Mouse (Mus musculus): Measurements from ENCODE around the gene Lancl3.

Lancl3 gene

DNA sequence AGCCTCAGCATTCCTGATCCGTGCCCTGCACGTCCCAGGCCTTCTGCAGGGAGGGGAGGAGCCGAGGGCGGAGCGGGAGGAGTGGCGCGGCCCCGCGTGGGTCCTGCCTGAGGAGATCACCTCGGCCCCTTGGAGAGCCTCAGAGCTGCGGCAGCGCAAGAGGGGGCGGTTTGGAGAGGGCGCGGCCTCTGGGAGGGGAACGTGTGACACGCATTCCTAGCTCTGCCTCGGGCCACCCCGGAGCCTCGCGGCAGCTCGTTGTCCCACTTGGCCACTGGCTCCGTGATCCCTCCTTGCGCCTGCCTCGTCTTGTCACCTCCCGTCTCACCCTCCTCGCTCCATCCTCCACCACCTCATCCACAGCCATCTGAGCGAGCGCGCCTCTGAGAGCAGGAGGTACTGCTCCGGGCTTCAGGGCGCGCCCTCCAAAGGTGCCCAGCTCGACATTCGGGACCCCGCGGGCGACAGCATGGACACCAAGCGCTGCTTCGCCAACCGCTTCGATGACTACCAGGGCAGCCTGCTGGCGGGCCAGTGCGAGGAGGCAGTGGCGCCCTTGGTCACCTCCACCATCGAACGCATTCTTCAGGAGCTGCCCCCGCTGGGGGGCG, at the start of gene Lancl3:
Gene Lancl3, plus strand, starts transcription at position 142 of the 611 bp plus-strand sequence.
- peak; percentile 50 for DNase-seq

DNA sequence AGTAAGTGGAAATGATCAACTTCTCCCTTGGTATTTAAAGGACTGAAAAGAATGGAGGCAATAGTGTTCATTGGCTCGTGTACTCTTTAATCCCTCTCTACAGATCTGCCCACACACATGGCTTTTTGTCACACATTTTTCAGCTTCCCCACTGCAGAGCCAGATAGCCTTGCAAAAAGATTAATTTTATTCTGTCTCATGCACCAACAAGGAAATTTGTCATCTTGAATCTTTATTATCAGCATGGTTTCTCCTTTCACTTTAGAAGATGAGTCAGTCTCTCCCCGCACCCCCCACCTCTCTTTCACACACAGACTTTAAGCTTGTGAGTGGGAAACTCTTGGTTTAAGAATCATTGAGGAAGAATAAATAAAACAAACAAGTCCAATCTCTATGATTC, 20.7 kb upstream of the Lancl3 start:
- no peak for DNase-seq

DNA sequence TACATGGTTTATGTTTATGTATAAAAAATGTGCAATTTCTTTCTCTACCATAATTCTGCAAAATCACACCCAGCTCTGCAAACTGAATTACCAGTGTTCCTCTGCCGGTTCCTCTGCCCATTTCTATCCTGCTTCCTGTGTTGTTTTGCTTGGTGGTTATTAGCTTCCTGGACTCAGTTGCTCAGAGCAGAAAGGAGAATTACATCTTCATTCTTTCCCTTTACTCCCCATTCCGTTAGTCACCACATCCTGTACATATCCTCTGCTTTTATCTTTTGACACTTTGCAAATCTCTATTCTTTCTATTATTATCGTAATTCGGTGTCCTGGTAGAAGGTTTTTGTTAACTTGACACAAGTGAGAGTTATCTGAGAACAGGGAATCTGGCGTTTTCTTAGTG, 18.1 kb upstream of the Lancl3 start:
- DNase-seq, result no peak

DNA sequence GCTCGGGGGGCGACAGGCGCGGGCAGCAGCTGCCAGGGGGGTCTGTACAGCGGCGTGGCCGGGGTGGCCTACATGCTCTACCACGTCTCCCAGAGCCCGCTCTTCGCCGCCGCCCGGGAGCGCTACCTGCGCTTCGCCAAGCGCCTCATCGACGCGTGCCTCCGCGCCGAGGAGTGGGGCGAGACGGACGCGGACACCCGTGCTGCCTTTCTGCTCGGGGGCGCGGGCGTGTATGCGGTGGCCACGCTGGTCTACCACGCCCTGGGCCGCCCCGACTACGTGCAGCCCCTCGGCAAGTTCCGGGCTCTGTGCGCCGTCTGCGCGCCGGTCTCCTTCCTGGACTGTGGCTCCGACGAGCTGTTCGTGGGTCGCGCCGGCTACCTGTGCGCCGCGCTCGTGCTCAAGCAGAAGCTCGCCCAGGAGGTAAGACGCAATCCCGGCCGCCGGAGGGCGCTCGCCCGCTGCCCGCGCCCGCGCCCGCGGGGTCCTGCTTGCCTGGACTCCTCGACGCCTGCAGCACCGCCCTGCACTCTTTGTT, 747 bp downstream of the Lancl3 start:
- DNase-seq, result peak; percentile 35

DNA sequence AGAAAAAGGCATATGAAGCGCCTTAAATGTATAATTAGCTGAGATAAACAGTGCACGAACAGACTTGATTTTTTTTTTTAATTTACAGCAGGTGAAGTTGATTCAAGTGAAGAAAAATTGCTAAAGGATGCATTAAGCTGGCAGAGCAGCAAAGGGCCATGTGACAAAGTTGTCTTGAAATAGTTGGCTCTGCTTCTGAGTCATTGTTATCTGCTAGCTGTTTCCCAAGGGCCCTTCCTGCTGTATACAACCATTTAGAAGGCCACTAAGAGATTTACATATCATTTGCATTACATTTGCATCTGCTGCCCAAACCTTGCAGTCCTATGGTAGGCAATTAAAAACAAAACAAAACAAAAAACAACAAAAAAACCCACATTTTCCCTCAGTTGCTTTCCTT, 2.3 kb downstream of the Lancl3 start:
- no peak for DNase-seq

DNA sequence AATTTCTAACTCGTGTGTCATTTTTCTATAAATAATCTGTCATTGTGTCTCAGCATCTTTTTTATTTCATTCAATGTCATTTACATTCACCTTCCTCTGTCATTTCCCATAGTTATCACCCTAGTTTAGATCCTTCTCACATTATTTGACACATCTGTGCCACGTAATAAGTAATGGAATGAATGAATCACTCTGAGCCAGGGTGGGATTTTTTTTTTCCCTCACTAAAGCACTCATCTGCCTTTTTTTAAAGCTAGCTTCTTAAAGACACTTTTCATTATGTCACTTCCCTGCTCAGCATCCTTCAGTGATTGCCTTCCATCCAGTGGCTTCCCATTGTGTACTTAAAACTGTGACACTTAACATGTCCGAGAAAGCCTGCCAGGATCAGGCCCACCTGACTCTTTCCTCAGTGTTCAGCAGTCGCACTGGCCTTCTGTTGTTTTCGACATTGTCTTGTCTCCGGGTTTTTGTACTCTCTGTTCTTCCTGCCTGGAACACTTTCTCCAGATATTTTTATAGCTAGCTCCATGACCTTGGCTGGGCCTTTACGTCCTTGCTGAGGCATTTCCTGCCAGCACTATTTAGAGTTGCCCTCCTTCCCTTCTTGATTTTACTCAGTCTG, 3.2 kb downstream of the Lancl3 start:
- peak; percentile 20 for DNase-seq

DNA sequence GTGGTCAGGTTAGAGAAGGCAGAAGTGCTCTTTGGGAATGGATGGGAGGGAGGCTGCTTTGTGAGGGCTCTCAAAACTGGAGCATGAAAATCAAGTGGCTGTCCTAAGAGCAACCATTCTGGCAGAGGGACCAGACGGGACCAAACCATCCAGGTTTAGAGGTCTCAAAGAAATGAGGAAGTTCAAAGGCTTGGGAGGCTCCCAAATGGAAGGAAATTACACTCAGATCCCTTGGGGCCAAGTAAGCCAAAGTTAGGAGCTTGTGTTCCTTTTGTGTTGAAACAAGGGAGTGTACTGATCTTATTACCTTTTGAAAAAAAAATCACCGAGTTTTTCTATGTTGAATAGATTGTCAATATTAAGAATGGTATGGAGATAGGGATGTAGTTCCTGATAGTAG, 5.4 kb downstream of the Lancl3 start:
- DNase-seq, result no peak

DNA sequence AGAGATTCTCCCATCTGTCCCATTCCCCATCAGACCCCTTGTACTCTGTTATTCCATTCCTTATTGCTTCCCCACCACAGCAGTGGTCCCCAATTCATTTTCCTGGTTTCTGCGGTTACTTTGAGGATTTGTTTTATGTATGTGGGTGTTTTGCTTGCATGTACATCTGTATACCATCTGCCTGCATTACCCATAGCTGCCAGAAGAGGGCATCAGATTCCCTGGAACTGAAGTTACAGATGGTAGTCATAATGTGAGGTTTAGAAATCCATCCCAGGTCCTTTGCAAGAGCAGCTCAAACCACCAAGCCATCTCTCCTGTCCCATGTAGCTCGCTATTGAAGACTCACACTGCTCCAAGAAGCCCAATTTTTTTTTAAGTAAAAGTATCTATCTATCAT, 16.5 kb downstream of the Lancl3 start:
- no peak for DNase-seq

DNA sequence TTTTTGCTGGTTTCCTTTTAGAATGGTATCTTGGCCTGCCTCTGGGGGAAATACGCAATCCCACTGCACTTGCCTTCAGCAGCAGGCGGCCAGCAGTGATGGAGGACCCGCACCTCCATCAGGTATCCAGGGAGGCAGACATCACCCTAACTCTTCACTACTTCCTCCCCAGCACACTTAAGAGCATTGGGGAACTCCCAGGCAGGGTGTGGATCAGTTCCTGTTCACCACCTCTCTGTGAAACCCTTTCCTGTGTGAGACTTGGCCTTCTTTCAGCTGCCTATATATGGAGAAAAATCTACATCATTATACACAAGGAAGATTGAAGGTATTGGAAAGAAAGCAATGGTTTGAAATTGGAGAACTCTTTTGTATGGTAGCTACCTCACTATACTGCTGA, 19.9 kb downstream of the Lancl3 start:
- DNase-seq, result no peak

DNA sequence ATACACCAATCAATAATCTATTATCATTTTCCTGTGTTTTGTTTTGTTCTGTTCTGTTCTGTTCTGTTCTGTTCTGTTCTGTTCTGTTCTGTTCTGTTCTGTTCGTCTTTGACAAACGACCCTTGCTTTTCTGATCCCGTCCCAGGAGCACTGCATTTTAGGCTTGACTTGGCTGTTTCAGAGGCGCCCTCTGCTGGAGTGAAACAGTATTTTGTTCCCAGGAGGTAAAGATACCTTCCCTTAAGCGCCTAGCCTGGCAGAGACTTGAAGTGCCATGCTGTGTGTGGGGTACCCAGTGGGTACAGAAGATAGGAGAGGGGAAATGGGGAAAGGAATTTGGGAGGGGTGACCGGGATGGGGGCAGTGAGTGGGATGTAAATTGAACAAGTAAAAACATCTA, 21.5 kb downstream of the Lancl3 start:
- peak; percentile 21 for DNase-seq

DNA sequence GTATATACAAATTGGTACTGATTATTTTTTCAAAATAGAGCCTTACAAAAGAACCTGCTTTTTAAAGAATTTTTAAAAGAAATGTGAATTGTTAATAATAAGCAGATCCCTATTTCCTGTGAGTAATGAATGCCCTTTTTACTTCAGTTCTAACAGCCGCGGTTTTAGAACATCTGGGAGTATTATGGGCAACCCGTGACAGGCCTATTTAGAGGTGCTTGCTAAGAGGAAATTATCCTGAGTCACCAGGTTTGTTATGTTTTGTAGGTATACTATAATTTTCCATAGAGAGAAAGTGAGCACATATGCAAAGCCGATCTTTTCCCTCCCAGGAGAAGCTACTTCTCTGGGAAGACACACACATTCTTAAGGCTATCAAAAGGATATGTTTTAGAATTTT, 22.0 kb downstream of the Lancl3 start:
- DNase-seq, result no peak

DNA sequence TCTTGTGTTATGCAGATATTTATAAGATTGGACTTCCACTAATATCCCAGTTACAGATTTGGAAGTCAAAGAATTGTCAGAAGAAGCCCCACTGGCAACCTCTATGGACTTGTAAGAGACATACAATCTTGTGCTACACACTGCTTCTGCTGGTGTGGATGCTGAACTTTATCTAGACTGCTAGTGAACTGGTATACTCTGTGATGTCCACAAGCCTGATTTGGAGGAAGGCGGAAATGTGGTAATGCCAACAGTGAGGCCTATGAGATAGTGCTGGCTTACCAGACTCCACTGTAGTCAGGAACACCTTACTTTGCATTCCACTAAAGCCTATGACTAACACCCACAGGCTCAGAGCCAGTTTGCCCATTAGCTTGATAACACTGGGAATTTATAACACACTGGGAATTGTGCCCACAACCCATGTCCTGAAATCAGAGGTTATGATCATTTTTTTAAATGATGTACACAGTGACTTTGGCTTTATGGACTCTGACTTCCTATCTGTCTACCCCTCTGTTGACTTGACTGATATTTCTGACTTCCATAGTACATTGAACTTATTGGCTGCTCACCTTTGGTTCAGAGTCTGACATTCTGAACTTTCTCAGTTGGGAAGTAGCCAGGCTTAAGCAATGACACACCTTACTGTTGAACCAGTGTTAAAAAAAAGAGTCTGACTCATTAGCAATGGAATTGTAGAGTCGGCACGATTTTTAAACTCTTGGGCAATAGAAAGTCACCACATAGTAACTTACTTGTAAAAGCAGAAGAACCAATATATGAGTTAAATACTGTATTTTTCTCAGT, 22.9 kb downstream of the Lancl3 start:
- DNase-seq, result peak; percentile 11

DNA sequence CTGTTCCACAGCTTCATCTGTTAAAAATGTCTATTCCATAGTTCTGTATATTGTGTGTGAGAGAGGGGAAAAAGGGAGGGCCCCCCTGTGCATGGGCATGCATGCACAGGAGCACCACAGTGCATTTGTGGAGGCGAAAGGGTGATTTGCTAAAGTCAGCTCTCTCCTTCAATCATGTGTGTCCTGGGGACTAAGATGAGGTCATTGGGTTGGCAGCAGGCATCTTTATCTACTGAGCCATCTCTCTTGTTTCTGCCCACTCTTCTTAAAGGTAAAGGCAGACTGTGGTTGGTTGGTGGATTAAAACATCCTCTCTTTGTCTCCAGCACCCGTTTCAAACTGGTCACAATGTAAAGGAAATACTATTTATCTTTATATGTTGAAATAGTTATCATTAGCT, 27.4 kb downstream of the Lancl3 start:
- no peak for DNase-seq

DNA sequence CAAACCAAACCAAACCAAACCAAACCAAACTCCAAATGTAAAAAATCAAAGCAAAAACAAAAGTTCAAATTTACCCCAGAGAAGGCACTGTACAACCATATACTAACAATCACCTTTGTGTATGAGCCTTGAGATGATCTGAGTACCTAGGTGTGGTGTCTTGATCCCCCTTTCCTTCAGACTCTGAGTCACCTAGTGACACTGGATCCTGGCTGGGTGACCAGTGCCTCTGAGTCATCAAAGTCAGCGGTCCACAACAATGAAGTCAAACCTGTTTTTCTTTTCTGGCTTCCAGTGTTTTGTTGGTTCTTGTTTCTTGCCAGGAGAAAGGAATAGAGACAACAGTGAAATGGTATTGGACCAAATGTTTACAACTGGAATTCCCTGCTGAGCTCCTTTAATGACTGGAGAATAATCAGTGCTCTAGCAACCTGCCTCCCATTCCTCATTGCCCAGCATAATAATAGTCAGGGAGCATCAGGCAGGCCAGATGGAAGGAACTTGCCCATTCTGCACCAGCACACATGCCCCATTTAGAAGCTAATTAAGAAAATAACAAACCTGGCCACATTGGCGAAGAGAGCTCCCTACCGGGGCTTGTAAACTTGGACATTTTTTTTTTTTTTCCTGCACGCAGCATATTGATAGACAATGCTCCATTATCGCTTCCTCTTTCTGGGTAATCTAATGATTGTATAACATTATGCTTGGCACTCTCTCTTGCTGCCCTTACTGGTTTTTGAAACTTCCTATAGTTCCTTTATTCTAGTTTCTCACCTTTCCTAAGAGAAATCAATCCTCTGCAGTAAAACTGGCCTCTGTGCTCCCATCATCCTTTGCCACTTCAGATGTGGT, 41.3 kb downstream of the Lancl3 start:
- no peak for DNase-seq

DNA sequence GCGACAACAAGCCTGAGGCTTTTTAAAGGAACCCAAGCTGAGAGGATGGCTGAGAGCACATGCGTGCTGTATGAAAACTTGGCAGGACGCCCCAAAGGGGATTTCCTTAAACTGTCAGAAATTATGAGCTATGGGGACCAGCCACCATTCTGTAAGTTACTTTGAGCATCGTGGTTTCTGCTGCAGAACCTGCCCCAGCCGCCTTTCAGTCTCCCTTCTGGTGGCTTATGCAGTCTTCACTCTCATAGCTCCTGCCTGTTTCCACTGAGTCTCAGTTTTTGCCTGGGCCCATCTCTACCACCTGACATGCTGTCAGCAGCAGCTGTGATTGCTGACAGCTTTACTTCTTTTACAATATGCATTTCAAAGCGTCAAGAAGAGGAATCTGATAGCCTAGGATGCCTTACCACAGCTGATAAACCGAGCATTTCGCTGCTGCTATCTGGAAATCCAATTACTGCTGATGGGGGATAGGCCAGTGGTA, 43.7 kb downstream of the Lancl3 start:
- no peak for DNase-seq

DNA sequence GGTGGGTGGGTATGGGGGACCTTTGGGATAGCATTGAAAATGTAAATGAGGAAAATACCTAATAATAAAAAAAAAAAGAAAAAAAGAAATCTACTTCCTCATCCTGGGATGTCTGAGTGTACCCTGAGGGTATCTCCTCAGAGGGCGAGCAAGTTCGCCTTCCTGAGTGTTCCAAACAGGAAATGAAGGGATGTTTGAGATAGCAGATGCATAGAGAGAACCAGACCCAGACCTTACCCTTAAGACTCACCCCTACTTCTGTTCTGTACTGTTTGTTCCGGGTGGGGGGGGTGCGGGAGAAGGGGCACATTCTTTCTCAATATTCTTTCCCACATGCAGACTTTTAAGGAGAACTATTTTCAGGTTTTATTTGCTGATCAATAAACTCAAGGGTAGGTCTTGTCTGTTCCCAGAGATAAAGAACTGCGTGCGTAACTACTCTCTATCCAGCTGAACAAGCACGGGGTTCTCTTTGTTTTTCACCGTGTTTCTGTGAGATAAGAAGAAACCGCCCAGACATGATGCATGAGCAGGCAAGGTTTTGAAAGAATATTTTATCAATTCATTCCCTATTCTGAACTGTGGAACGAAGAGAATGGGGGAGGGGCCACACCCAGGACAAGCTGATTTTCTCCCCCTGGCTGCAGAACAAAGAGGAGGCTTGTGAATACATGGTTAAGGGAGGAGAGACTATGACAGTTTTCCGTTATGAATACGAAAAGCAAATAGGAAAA, 45.1 kb downstream of the Lancl3 start:
- no peak for DNase-seq

DNA sequence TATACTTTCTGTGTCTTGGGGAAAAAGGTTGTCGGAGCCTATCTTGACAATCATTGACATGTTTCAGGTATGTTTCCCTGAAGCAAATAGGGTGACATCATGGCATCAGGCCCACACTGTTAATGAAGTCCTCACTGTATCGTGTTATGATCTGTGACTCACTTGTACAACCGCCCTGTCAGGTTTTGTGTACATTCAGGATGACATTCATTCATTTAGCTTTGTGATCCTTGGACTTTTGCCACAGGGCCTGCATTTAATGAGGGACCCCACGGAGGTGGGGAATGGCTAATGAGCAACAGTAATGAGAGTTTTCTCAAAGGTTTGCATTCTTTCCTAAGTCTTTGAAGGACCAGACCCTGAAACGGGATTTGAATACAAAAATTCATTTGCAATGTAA, 49.2 kb downstream of the Lancl3 start:
- DNase-seq, result no peak

DNA sequence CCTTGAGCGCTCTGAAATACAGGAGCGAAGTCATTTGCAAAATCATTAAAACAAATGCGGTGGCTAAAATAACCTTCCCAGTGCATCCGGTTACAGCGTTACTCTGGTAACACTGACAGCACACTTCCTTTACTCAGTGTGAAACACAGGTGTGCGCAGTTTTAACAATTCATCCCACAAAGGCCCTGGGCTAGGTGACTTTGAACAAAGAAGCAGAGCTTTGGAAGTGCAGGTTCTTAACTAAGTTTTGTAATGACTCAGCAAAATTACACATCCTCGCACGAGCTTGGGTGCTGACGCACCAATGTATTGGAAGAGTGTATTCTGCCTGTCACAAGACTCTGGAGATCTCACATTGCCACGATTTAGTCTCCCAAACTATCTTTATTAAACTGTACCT, 54.3 kb downstream of the Lancl3 start:
- peak; percentile 5 for DNase-seq

DNA sequence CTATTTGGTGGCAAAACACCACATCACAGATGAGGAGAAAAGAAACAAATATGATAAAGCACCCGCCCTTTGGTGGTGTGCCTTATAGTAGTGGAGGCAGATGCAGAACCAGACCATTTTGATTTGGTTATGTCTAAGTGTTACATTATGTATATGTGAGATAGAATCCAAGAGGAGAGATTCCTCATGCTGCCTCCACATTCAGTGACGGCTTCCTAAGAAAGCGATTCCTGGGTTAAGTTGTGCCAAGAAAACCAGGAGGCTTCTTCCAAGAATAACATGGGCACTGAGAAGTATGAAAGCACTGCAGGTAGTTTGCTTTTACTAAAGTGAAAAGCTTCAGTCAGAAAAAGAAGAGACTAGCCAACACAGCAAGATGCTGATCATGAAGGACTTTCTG, 55.2 kb downstream of the Lancl3 start:
- no peak for DNase-seq

DNA sequence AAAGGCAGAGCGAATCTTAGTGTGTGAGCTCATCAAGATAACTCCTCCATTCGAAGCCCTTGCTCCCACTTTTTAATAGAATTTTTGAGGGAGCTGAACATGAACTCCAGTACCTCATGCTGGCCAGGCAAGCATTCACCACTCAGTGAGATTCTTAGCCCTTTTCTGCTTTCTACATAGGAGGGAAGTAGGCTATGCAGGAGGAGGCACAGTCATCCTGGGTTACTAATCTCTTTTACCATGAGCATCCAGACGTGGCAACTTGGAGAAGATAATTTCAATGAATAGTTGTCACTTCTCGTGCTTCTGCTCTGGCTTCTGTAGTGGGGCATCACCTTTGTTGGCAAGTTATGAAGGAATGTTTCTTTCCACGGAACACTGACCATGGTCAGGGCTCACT, 57.1 kb downstream of the Lancl3 start, which contains the start of gene Gm14862:
Gene Gm14862, minus strand, starts transcription at position 134 of the 400 bp plus-strand sequence.
- no peak for DNase-seq

DNA sequence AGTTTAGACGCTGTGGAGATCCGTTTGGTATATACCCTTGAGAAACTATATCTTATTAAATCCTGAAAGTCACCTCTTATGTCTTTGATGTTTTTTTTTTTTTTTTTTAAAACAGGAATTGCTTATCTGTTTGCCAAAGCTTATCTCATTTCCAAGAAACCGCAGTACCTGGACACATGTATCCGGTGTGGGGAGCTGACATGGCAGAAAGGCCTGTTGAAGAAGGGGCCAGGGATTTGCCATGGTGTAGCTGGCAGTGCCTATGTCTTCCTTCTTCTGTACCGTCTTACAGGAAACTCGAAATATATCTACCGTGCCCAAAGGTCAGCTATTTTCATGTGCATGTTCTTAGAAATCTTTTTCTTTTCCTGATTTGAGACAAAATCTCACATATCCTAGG, 58.1 kb downstream of the Lancl3 start:
- DNase-seq, result no peak

DNA sequence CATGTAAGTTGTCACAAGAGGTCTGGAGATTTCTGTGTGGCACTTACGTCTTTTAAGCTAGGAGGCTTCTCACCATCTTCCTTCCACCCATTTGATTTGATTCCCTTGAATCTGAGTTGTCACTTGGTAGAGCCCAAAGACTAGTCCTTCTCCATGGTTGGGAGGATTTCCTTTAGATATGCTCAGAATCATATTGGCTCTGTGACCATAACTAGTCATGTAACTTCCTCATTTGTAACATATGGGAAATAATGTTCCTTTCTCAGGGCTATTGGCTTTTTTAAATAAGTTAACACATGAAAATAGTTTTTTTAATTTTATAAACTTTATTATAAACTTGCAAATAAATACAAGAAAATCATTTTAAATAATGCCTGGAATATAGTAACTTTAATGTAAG, 59.6 kb downstream of the Lancl3 start:
- no peak for DNase-seq

All from kidney, adult 11 months (tissue).